ENCODE assay signal across 25 mouse cellular contexts in the genomic region with DNA sequence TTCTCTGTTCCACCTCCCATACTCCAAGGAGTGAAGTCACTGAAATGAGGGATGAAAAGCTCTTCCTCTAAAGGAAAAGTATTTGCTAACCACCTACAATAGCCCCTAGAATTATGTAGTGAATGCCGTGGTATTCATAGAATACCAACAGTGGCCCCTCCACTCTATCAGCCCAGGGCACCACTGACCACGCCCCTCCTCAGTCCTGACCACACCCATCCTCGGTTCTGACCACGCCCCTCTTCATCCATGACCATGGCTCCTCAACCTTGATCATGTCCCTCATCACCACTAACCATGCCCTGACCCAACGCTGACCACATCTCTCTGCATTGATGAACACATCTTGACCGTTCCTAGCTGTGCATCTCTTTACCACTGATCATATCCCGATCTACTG.
DNase-seq lines count a peak whose midpoint lies in the region; ATAC-seq and TF ChIP-seq lines count a peak whose summit lies in the region.
"Had no signal": no experiment of that assay in that cellular context is flagged by ENCODE, and none has a peak within 500 bp of the region (broad histone marks: within the 10 kb centered on the region; RNA-seq: fewer than 3 reads in every experiment).

No protein-coding gene starts in this region.

- no peak overlapping the region for H3K27ac ChIP-seq in heart, embryonic 11.5 days (ENCODE audit: low read depth, low read length)
- H3K27ac ChIP-seq in hindbrain, postnatal 0 days: no peak overlapping the region
- no peak overlapping the region for H3K27ac ChIP-seq in hindbrain, embryonic 16.5 days (ENCODE audit: low read depth, low read length)
- no peak overlapping the region for H3K27ac ChIP-seq in limb, embryonic 15.5 days
- no peak overlapping the region for H3K27ac ChIP-seq in limb, embryonic 10.5 days
- H3K27ac ChIP-seq in midbrain, embryonic 15.5 days: no peak overlapping the region
- no peak overlapping the region for H3K27ac ChIP-seq in midbrain, embryonic 14.5 days (replicated peaks; ENCODE audit: low read depth, low read length)
- H3K27ac ChIP-seq: forebrain, embryonic 10.5 days; forebrain, embryonic 13.5 days; heart, embryonic 15.5 days; hindbrain, embryonic 12.5 days had no signal

- H3K9me3 ChIP-seq in heart, embryonic 11.5 days (replicated peaks; ENCODE audit: control insufficient read depth, low read length): no peaks in the 10 kb centered on the region
- no peaks in the 10 kb centered on the region for H3K9me3 ChIP-seq in hindbrain, postnatal 0 days (ENCODE audit: low read length)
- no peaks in the 10 kb centered on the region for H3K9me3 ChIP-seq in hindbrain, embryonic 16.5 days (ENCODE audit: control insufficient read depth, low read length)
- H3K9me3 ChIP-seq in limb, embryonic 15.5 days: no peaks in the 10 kb centered on the region
- H3K9me3 ChIP-seq in limb, embryonic 10.5 days (replicated peaks): no peaks in the 10 kb centered on the region
- no peaks in the 10 kb centered on the region for H3K9me3 ChIP-seq in midbrain, embryonic 15.5 days
- H3K9me3 ChIP-seq in midbrain, embryonic 14.5 days (ENCODE audit: control insufficient read depth, low read length): no peaks in the 10 kb centered on the region
- H3K9me3 ChIP-seq: forebrain, embryonic 10.5 days; forebrain, embryonic 13.5 days; heart, embryonic 12.5 days; heart, embryonic 15.5 days; hindbrain, embryonic 12.5 days had no signal

- H3K36me3 ChIP-seq in heart, embryonic 11.5 days (ENCODE audit: control insufficient read depth, insufficient read depth, low read length): no peaks in the 10 kb centered on the region
- no peaks in the 10 kb centered on the region for H3K36me3 ChIP-seq in hindbrain, postnatal 0 days (ENCODE audit: insufficient read depth, low read length)
- H3K36me3 ChIP-seq in hindbrain, embryonic 16.5 days (ENCODE audit: control insufficient read depth, insufficient read depth, low read length): no peaks in the 10 kb centered on the region
- no peaks in the 10 kb centered on the region for H3K36me3 ChIP-seq in limb, embryonic 15.5 days
- no peaks in the 10 kb centered on the region for H3K36me3 ChIP-seq in limb, embryonic 10.5 days
- no peaks in the 10 kb centered on the region for H3K36me3 ChIP-seq in midbrain, embryonic 15.5 days (replicated peaks)
- H3K36me3 ChIP-seq in midbrain, embryonic 14.5 days (ENCODE audit: control insufficient read depth, insufficient read depth, low read length): 0 out of 2 replicates have a peak, but pooled peaks cover 4% of the 10 kb centered on the region
- H3K36me3 ChIP-seq: forebrain, embryonic 10.5 days; heart, embryonic 12.5 days; heart, embryonic 15.5 days; hindbrain, embryonic 12.5 days had no signal

- TF ChIP-seq CTCF in hindbrain, postnatal 0 days (IDR thresholded peaks at IDR 0.05; ENCODE audit: low read depth): no peak

- no peak overlapping the region for H3K4me3 ChIP-seq in heart, embryonic 11.5 days (ENCODE audit: low read depth, low read length)
- no peak overlapping the region for H3K4me3 ChIP-seq in hindbrain, postnatal 0 days (ENCODE audit: low read length)
- H3K4me3 ChIP-seq in hindbrain, embryonic 16.5 days (ENCODE audit: low read length): no peak overlapping the region
- H3K4me3 ChIP-seq in limb, embryonic 15.5 days: no peak overlapping the region
- no peak overlapping the region for H3K4me3 ChIP-seq in limb, embryonic 10.5 days
- H3K4me3 ChIP-seq in midbrain, embryonic 15.5 days: no peak overlapping the region
- H3K4me3 ChIP-seq in midbrain, embryonic 14.5 days (replicated peaks; ENCODE audit: low read depth, low read length): no peak overlapping the region
- H3K4me3 ChIP-seq: forebrain, embryonic 10.5 days; forebrain, embryonic 13.5 days; heart, embryonic 12.5 days; heart, embryonic 15.5 days; hindbrain, embryonic 12.5 days had no signal

- no peak for ATAC-seq in heart, embryonic 11.5 days (replicated peaks; ENCODE audit: insufficient number of reproducible peaks, low FRiP score, low TSS enrichment)
- peak; percentile 51; the same call in 1 of the 2 replicates for ATAC-seq in hindbrain, postnatal 0 days
- ATAC-seq in hindbrain, embryonic 16.5 days: no peak
- 0 out of 2 replicates have a peak, but pooled peaks have one; percentile 40 for ATAC-seq in limb, embryonic 15.5 days (ENCODE audit: insufficient number of reproducible peaks, low FRiP score, low TSS enrichment, low read depth)
- 0 out of 2 replicates have a peak, but pooled peaks have one; percentile 14 for ATAC-seq in midbrain, embryonic 15.5 days (replicated peaks)
- no peak for ATAC-seq in midbrain, embryonic 14.5 days (ENCODE audit: low FRiP score, low TSS enrichment)
- ATAC-seq: activated CD4-positive, CD25-positive, alpha-beta regulatory T cell, adult 4 months; forebrain, embryonic 16.5 days had no signal

- 79% methylated on average over 7 of the region's 7 CpGs for WGBS in heart, embryonic 11.5 days (ENCODE audit: insufficient replicate concordance)
- WGBS in hindbrain, postnatal 0 days: 89% methylated on average over 7 of the region's 7 CpGs
- WGBS in hindbrain, embryonic 16.5 days: 84% methylated on average over 7 of the region's 7 CpGs
- WGBS in limb, embryonic 15.5 days: 91% methylated on average over 7 of the region's 7 CpGs
- 86% methylated on average over 7 of the region's 7 CpGs for WGBS in limb, embryonic 10.5 days
- WGBS in midbrain, embryonic 15.5 days: 86% methylated on average over 7 of the region's 7 CpGs
- WGBS in midbrain, embryonic 14.5 days: 91% methylated on average over 7 of the region's 7 CpGs

- peak; percentile 84 for DNase-seq in heart, adult 11 months
- DNase-seq in hindbrain, postnatal 0 days (ENCODE audit: low spot score): no peak
- DNase-seq in limb, embryonic 10.5 days (ENCODE audit: low spot score): no peak
- DNase-seq in midbrain, embryonic 14.5 days: no peak
- DNase-seq: adrenal gland, adult 8-10 months; adrenal gland, postnatal 25 days; cerebellum, adult 11-12 months; cerebellum, adult 8-10 months; cerebellum, postnatal 10 days; cerebellum, postnatal 36 days; gastrocnemius, postnatal 10 days; gastrocnemius, postnatal 36 days; heart, postnatal 10 days; heart, postnatal 36 days had no signal

- H3K27me3 ChIP-seq in heart, embryonic 11.5 days (ENCODE audit: control insufficient read depth, insufficient read depth, low read length): no peaks in the 10 kb centered on the region
- H3K27me3 ChIP-seq in hindbrain, postnatal 0 days (ENCODE audit: insufficient read depth, low read length): no peaks in the 10 kb centered on the region
- no peaks in the 10 kb centered on the region for H3K27me3 ChIP-seq in hindbrain, embryonic 16.5 days (replicated peaks; ENCODE audit: control insufficient read depth, insufficient read depth, low read length)
- H3K27me3 ChIP-seq in limb, embryonic 15.5 days: no peaks in the 10 kb centered on the region
- no peaks in the 10 kb centered on the region for H3K27me3 ChIP-seq in limb, embryonic 10.5 days (ENCODE audit: low read depth, poor library complexity, severe bottlenecking)
- no peaks in the 10 kb centered on the region for H3K27me3 ChIP-seq in midbrain, embryonic 15.5 days (replicated peaks)
- H3K27me3 ChIP-seq in midbrain, embryonic 14.5 days (ENCODE audit: control insufficient read depth, insufficient read depth, low read length): no peaks in the 10 kb centered on the region
- H3K27me3 ChIP-seq: forebrain, embryonic 13.5 days; heart, embryonic 12.5 days; heart, embryonic 15.5 days; hindbrain, embryonic 12.5 days had no signal

- H3K9ac ChIP-seq in heart, embryonic 11.5 days (ENCODE audit: low read depth, low read length): no peak overlapping the region
- H3K9ac ChIP-seq in hindbrain, postnatal 0 days (replicated peaks; ENCODE audit: low read length): no peak overlapping the region
- H3K9ac ChIP-seq in hindbrain, embryonic 16.5 days (ENCODE audit: low read depth, low read length): no peak overlapping the region
- H3K9ac ChIP-seq in limb, embryonic 15.5 days: no peak overlapping the region
- no peak overlapping the region for H3K9ac ChIP-seq in midbrain, embryonic 15.5 days
- no peak overlapping the region for H3K9ac ChIP-seq in midbrain, embryonic 14.5 days (replicated peaks; ENCODE audit: low read length)
- H3K9ac ChIP-seq: forebrain, embryonic 13.5 days; heart, embryonic 12.5 days; heart, embryonic 15.5 days; hindbrain, embryonic 12.5 days had no signal

- no peaks in the 10 kb centered on the region for H3K4me1 ChIP-seq in heart, embryonic 11.5 days (ENCODE audit: control insufficient read depth, insufficient read depth, low read length)
- no peaks in the 10 kb centered on the region for H3K4me1 ChIP-seq in hindbrain, postnatal 0 days (ENCODE audit: insufficient read depth, low read length)
- H3K4me1 ChIP-seq in hindbrain, embryonic 16.5 days (ENCODE audit: control insufficient read depth, insufficient read depth, low read depth, low read length): no peaks in the 10 kb centered on the region; the same call in 1 of the 2 replicates
- H3K4me1 ChIP-seq in limb, embryonic 15.5 days: no peaks in the 10 kb centered on the region
- no peaks in the 10 kb centered on the region for H3K4me1 ChIP-seq in limb, embryonic 10.5 days
- no peaks in the 10 kb centered on the region for H3K4me1 ChIP-seq in midbrain, embryonic 15.5 days
- H3K4me1 ChIP-seq in midbrain, embryonic 14.5 days (ENCODE audit: control insufficient read depth, insufficient read depth, low read length): no peaks in the 10 kb centered on the region
- H3K4me1 ChIP-seq: forebrain, embryonic 10.5 days; forebrain, embryonic 13.5 days; heart, embryonic 12.5 days; heart, embryonic 15.5 days; hindbrain, embryonic 12.5 days had no signal

- no peak overlapping the region for H3K4me2 ChIP-seq in heart, embryonic 11.5 days
- no peak overlapping the region for H3K4me2 ChIP-seq in hindbrain, postnatal 0 days (ENCODE audit: low read depth, low read length)
- no peak overlapping the region for H3K4me2 ChIP-seq in hindbrain, embryonic 16.5 days (ENCODE audit: low read length)
- no peak overlapping the region for H3K4me2 ChIP-seq in limb, embryonic 15.5 days
- no peak overlapping the region for H3K4me2 ChIP-seq in midbrain, embryonic 15.5 days
- H3K4me2 ChIP-seq in midbrain, embryonic 14.5 days (ENCODE audit: low read length): no peak overlapping the region
- H3K4me2 ChIP-seq: forebrain, embryonic 13.5 days; heart, embryonic 12.5 days; heart, embryonic 15.5 days; hindbrain, embryonic 12.5 days had no signal

Comparison
In these comparisons a context has a peak if more than half of its experiments do, and no peak if none do; other contexts are left out.
1. ATAC-seq: peak in hindbrain, postnatal 0 days (single experiment), limb, embryonic 15.5 days (single experiment) and midbrain, embryonic 15.5 days (single experiment); none in heart, embryonic 11.5 days (single experiment), hindbrain, embryonic 16.5 days (single experiment) and midbrain, embryonic 14.5 days (single experiment).